Mouse (Mus musculus) urinary bladder, adult 18-20 months (tissue): ENCODE measurements around the gene Ccdc63.

Experiments
- DNase-seq, 2 experiments: peaks; one replicate each; pipeline ENCODE4 v3.0.0; 2022; ENCODE audit warnings: low spot score in 2 of 2, mixed read lengths in 2 of 2

Ccdc63 gene

GRCm38 (mm10) chr5:122125211-122125760 lies 15.3 kb downstream of the Ccdc63 start:
- DNase-seq: no peak

- DNase-seq: no peak
These were observed 24.4 kb downstream of the Ccdc63 start for GRCm38 (mm10) chr5:122116243-122116642.

GRCm38 (mm10) chr5:122115266-122115763 lies 25.3 kb downstream of the Ccdc63 start:
- DNase-seq: no peak

DNA sequence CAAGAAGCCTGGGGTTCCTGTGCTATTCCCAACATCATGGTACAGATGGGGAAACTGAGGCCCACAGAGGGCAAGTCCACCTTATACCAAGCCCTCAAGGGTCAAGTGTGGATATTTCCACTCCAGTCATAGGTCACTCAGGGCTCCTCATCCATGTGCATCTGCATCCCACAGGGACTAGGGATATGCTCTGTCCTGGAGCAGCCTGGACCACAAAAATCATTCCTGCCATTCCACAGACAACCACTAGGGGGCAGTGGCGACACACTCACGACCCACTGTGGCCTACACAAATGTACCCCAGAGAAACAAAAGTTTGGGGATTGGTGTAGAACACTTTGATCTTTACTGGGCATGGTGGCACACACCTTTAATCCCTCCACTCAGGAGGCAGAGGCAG lies 26.4 kb downstream of the Ccdc63 start:
- DNase-seq: no peak

- no peak for DNase-seq
These were observed 27.2 kb downstream of the Ccdc63 start for GRCm38 (mm10) chr5:122113450-122113849.

- no peak for DNase-seq
These were observed 28.7 kb downstream of the Ccdc63 start for GRCm38 (mm10) chr5:122111933-122112248.

DNA sequence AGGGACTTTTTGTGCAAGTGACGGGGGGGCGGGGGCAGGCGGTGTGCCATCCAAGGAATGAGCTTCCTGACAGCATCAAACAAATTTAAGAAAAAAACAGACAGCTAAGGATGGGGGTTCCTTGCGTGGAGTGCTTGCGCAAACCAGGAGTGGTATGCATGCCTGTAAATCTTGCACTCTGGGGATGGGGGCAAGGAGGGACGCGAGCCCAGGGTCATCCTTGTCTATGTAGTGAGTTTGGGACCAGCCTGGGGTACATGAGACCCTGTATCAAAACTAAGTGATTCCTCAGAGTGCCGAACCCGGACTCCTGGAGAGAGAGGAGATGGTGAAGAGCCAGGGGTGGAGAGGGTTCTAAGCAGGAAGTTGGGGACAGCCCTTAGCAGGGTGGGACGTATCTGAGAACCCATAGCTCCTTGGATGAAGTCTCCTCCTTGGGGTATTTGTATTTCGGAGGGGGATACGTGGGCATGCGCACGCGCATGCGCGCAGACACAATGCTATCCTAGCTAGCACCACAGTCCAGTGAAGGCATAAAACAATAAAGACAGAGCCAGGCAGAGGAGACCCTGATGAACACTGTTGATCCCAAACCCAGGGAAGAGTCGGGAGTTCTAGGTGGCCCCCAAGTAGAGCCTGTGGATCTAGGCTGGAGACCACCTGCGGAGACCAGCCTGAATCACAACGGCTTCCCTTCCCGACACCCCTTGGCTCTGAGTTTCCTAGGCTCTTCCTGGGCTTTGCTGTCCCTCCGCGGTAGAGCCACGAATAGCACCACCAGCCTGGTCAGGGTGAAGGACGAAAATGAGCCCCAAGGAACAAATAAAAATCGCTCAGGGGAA lies 29.3 kb downstream of the Ccdc63 start:
- DNase-seq: no peak

DNA sequence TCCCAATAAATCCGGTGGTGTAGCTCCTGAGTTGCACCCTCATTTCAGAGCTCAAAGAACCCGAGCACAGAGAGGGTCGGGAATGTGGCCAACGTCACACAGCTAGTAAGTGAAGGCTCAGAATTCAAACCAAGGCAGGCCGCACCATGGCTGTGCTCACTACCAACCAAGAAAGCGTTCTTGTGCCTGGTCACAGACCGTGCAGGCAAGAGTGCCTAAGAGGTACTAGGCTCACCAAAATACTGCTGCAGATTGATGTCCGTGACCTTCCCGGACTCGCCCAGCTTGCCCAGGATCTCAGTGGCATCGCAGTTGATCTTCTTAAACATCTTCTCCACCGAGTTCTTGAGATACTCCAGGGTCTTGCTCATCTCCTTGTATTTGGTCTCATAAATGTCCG lies 30.0 kb downstream of the Ccdc63 start:
- DNase-seq: no peak

DNA sequence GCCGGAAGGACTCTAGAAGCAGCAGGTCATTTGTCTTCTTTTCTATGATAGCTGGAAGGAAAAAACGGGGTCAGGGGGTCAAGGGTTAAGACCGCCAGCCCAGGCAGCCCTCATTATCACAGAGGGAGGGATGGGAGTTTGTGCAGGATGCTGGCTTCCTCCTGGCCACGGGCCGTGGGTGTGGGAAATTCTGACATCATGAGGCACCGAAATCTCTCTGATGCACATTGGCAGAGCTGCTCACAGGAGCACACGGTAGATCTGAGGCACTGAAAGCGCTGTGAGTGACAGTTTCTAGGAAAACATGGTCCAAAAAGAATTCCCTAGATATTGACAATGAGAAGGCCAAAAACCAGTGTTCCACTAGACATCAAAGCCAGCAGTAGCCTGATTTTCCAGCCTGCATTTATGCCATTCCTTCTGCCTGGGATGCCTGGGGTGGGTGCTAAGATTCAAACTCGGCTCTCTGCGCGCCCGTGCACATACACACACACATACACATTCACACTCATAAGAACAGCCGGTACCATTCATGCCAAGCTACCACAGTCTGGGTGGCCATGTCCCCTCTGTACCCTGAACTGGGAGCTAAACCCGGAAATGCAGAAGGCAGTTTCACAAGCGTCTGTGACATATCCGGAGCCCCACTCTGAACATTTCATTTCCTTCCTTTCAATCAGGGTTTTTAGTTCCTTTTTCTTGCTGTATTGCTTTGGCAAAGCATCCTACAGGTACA lies 31.1 kb downstream of the Ccdc63 start:
- DNase-seq: no peak

DNA sequence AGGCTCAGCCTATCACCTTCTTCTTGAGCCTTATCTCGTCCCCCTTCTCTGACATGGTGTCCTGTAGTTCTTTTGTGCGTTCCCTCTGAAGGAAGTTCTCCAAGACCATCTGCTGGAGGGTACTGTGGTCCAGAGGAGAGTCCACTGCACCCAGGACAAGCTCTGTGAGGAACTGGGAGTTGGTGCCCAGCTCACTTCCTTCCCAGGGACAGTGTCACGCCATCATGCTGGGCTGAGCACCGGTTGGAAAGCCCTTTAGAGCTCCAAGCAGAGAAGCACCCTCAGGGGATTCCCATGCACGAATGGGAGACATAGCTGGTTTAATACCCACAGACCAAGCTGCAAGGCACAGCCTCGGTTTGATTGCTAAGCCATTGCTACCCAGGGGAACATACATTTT lies 32.5 kb downstream of the Ccdc63 start:
- no peak for DNase-seq

GRCm38 (mm10) chr5:122106212-122106611 lies 34.4 kb downstream of the Ccdc63 start:
- DNase-seq: no peak

- DNase-seq: no peak
These were observed 35.6 kb downstream of the Ccdc63 start for GRCm38 (mm10) chr5:122104981-122105380.

DNA sequence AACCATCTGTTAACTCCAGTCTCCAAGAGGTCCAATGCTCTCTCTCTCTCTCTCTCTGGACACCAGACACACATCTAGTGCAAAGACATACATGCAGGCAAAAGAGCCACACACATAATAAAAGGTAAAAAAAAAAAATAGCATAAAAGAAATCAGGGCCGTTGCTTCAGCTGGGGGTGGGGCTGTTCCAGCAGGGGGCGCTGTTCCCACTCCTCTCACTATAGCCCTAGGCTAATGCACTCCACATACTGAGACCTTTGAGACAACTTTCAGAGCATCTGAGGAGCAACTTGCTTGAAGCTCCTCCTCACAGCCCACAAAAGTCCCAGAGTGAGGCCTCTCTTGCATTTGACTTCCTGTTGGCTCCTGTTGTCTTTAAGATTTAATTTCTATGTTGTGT lies 36.4 kb downstream of the Ccdc63 start:
- no peak for DNase-seq

DNA sequence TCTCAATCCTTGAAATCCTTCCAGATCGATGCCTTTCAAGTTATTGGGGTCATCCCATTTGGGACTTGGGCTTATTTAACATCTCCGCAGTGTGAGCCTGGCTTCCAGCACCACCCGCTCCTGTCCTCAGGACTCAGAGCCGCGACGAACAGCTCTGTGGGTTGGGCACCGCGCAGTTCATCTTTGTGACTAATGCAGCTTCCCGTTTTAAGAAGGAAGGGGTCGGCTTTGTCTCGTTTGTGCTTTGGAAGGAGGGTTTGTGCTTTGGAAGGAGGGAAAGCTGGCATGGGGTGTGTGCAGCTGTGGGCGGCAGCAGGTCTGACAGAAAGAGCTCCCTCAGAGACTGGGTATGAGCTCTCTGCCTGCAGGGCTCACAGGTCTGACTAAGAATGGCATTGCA lies 37.5 kb downstream of the Ccdc63 start:
- no peak for DNase-seq

- no peak for DNase-seq
These were observed 38.1 kb downstream of the Ccdc63 start for GRCm38 (mm10) chr5:122102476-122103050.

GRCm38 (mm10) chr5:122094439-122094838 lies 46.2 kb downstream of the Ccdc63 start:
- DNase-seq: no peak

DNA sequence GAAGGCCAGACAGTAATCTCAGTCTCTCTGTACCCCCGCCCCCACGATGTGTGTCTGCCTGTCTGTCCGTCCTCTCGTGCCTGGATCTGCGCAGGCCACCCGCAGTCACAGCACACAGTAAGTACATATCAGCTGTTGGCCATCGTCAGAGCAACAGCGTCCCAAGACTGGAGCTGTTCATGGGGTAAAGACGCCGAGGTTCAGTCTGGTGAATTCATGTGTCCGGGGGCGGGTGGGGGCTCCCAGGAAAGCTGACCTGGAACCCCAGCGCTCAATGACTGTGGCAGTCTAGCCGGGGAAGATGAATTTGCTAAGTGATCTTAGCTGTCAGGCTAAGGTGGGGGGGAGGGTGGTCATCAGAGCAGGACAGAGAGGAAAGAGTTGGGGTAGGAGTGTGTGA lies 46.9 kb downstream of the Ccdc63 start:
- DNase-seq: no peak

DNA sequence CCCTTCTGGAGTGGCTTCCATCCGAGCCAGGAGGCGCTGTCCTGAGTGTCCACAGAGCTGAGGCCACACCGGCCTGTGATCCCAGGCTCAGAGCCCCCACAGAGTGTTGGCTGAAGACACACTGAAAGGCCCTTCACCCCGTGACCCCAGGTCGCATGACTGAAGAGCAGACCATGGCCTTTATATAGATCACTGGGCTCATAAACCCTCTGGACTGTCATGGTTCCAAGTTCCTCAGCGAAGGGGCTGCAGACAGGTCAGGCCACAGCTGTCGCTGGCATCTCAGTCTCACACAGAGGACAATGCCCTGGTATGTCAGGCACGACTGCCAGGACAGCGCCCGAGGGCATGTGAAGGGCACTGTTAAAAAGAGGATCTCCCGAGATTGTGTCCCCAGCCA lies 47.8 kb downstream of the Ccdc63 start:
- DNase-seq: no peak

GRCm38 (mm10) chr5:122091070-122091469 lies 49.6 kb downstream of the Ccdc63 start:
- DNase-seq: peak in 1 of 2 experiments; percentile 34

GRCm38 (mm10) chr5:122089664-122090063 lies 51.0 kb downstream of the Ccdc63 start:
- no peak for DNase-seq

- peak; percentile 69 to 81 for DNase-seq
These were observed 51.7 kb downstream of the Ccdc63 start for GRCm38 (mm10) chr5:122088917-122089316.

DNA sequence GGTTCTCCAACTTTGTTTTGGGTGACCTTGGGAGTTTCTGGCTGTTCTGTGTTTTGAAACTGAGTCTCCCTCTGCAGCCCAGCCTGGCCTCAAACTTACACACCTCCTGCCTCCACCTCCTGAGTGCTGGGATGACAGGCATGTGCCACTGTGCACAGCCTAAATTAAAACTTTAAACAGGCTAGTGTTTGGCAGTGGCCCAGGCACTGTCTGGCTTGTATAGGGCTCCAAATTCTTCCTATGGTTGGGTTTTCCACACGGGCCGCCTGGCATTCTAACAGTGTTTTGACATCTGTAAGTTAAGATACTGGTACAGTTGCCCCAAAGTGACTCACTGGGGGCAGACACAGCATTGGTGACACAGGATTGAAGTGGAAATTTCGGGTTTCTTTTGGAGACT lies 54.5 kb downstream of the Ccdc63 start:
- DNase-seq: no peak
